Mouse (Mus musculus): ENCODE measurements around the gene Fgd2.

Fgd2 gene

DNA sequence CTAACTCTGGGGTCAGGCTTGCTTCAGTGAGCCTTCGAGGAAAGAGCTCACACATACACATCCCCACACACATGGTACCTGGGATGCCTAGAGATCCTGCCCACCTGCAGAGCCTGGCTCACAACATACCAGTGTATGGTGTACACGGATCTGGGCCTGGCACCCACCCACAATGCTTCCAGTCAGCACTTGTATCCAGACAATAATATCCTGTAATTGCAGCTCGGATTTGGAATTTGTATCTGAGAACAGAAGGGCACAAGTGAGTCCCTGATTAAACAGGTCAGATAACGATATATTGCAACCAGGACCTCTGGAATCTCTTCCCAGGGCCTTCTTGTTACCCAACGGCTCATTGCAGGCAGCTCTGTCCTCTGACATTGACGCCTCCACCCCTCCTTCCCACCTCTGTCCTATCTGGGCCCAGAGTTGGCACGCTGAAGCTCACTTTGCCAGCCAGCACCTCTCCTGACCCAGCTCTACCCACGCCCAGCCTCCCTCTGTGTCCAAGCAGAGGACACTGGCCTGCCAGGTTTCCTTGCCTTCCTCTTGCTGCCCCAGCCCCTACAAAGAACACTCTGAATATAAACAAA lies 62.3 kb downstream of the Fgd2 start:
- DNase-seq (ENCODE audit: low spot score in 2 of 2): no peak

DNA sequence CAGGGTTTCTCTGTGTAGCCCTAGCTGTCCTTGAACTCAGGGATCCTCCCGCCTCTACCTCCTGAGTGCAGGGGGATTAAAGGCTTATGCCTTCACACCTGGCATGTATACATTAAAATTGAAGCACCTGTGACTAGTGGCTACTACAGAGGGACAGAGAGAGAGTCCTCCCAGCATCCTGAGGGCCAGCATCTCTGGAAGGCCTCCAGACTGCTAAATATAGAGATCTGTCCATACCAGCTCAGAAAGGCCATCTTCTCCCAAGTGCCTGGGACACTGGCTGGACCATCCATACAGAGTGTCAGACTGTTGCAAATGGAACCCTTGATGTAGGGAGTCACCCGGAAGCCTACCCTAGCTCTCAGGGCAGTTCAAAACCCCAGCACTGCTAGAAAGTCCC lies 63.3 kb downstream of the Fgd2 start:
- no peak for DNase-seq (ENCODE audit: low spot score in 2 of 2)

DNA sequence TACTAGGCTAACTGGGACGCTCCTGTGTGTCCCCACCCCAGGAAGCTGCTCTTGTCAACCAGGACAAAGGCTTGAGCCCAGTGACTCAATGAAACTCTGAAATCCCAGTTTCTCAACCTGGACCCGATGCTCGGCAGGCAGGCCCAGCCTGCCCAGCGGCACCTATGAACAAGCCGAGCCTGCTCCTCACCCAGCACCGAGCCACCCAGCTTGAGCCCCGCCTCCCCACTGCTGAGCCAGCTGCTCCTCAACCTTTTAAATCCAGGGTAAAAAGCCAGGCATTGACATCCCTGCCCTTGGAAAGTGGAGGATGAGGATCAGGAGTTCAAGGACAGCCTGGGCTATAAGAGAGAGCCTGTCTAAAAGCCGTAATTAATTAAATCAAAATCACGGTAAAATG lies 64.6 kb downstream of the Fgd2 start:
- DNase-seq (ENCODE audit: low spot score in 2 of 2): no peak

DNA sequence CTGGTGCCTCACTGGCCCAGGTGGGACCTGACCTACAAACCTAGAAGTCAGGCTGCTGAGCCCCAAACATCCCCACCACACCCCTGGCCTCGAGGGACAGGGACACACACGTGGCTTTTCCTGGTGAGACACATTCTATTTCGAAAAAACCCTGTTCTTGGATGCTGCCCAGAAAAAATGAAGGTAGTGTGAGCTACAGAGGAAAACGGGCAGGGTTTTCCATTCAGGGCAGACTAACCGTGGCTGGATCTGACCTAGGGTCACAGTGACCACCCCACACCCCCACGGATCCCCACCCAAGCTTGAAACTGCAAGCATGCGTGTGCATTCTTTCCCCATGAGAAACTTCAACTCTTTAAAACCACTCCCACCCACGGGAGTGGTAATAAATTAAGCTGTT lies 67.5 kb downstream of the Fgd2 start:
- DNase-seq (ENCODE audit: low spot score in 2 of 2): no peak

DNA sequence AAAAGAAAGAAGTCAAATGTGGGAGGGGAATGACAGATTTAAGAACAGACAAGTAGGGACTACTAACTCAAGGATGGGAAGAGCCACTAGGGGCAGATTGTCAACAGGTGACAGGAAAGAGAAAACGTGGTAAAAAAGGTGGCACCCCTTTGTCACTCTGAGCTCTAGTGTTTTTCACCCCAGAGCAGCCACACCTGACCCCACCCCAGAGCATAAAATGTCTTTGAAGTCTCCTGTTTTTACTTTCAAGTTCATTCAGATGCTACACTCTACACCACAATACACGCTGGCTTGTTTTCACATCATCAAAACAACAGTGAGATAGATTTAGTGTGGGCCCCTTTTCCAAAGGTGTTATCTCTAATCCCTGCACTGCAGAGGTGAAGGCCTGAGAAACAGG lies 68.1 kb downstream of the Fgd2 start:
- DNase-seq (ENCODE audit: low spot score in 2 of 2): no peak
